Mouse (Mus musculus) left cerebral cortex, adult 18-20 months (tissue): Measurements from ENCODE around the gene Teddm1b. TPM values are rescaled to one million over a fixed set of nuclear protein-coding genes. Genes with fewer than 3 reads are reported as not detected.
"Not testable (repeated sequence)": the region's sequence is repeated elsewhere in the genome, so short reads cannot be mapped to it uniquely, and the experiment has no call there.

ENCODE experiments used
- DNase-seq, 2 experiments: peaks; one replicate each; pipeline ENCODE4 v3.0.0; 2021 to 2022; ENCODE audit warnings: low spot score in 2 of 2, mixed read lengths in 1 of 2
- long read RNA-seq, 2 experiments: library from polyadenylated mRNA; stranded (forward); transcript quantifications; one replicate each; pipeline ENCODE4 v2.0.0; 2021
- total RNA-seq, 2 experiments: library from RNA; stranded (reverse); gene quantifications; 2 replicates each; pipeline ENCODE4 v1.2.3; 2021

The Teddm1b gene
- not detected for total RNA-seq
- long read RNA-seq, experiment 1: 0 reads
- long read RNA-seq, experiment 2: 0 reads

GRCm38 (mm10) chr1:153874045-153874444, at the start of gene Teddm1b:
Gene Teddm1b, plus strand, starts transcription at chr1:153874345.
- no peak for DNase-seq

- DNase-seq: no peak
Measured at GRCm38 (mm10) chr1:153830746-153831145, 43.4 kb upstream of the Teddm1b start.

GRCm38 (mm10) chr1:153836036-153836435, 38.1 kb upstream of the Teddm1b start:
- no peak for DNase-seq

GRCm38 (mm10) chr1:153842121-153842740, 31.9 kb upstream of the Teddm1b start:
- DNase-seq: peak; percentile 9 to 12

GRCm38 (mm10) chr1:153844042-153844441, 30.1 kb upstream of the Teddm1b start, which contains the start of gene Rgsl1:
Gene Rgsl1, minus strand, starts transcription at chr1:153844142.
- no peak for DNase-seq

- DNase-seq: no peak
Measured at GRCm38 (mm10) chr1:153846420-153846819, 27.7 kb upstream of the Teddm1b start.

GRCm38 (mm10) chr1:153846867-153847266, 27.3 kb upstream of the Teddm1b start:
- no peak for DNase-seq

- DNase-seq: not testable (repeated sequence)
Measured at GRCm38 (mm10) chr1:153852696-153853095, 21.4 kb upstream of the Teddm1b start.

- no peak for DNase-seq
Measured at GRCm38 (mm10) chr1:153855946-153856345, 18.2 kb upstream of the Teddm1b start.

GRCm38 (mm10) chr1:153880391-153880790, 6.2 kb downstream of the Teddm1b start:
- not testable (repeated sequence) for DNase-seq

- no peak for DNase-seq
Measured at GRCm38 (mm10) chr1:153886024-153886633, 12.0 kb downstream of the Teddm1b start.

- no peak for DNase-seq
Measured at GRCm38 (mm10) chr1:153890121-153890520, 16.0 kb downstream of the Teddm1b start.

GRCm38 (mm10) chr1:153891442-153891841, 17.3 kb downstream of the Teddm1b start, which contains the start of gene Teddm1a:
Gene Teddm1a, plus strand, starts transcription at chr1:153891742.
- DNase-seq: no peak

GRCm38 (mm10) chr1:153893746-153894145, 19.6 kb downstream of the Teddm1b start:
- no peak for DNase-seq

GRCm38 (mm10) chr1:153894201-153894893, 20.2 kb downstream of the Teddm1b start:
- DNase-seq: no peak

- peak; percentile 78 to 82 for DNase-seq
Measured at GRCm38 (mm10) chr1:153894979-153895378, 20.8 kb downstream of the Teddm1b start.

GRCm38 (mm10) chr1:153897196-153897595, 23.1 kb downstream of the Teddm1b start:
- no peak for DNase-seq

- DNase-seq: no peak
Measured at GRCm38 (mm10) chr1:153898989-153899730, 25.0 kb downstream of the Teddm1b start.

GRCm38 (mm10) chr1:153899731-153900380, 25.7 kb downstream of the Teddm1b start, which contains the start of the genes Glul and Teddm2:
Gene Glul, plus strand, starts transcription at chr1:153899944.
Gene Teddm2, minus strand, starts transcription at chr1:153900228.
- peak; percentile 86 to 92 for DNase-seq

- DNase-seq: no peak
Measured at GRCm38 (mm10) chr1:153900381-153900780, 26.2 kb downstream of the Teddm1b start.
